Mouse (Mus musculus): ENCODE results near the gene Cfap206. TPM values are rescaled to one million over a fixed set of nuclear protein-coding genes. Genes with fewer than 3 reads are reported as not detected.

Gene Cfap206
- polyA plus RNA-seq, 1 experiment from 2014 or later = 2.3 TPM

DNA sequence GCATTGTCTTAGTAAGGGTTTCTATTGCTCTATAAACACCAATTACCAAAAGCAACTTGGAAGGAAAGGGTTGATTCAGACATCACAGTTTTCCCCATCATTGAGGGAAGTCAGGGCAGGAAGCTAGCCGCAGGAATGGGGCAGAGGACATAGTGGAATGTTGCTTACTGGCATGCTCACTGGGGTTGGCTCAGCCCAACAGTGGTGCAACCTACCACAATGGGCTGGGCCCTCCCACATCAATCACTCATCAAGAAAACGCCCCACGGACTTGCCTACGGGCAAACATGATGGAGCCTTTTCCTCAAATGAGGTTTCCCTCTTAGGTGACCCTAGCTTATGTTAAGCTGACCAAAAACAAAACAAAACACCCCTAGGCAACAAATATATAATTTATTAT, 6.8 kb downstream of the Cfap206 start:
- no peak for ATAC-seq (ENCODE audit: low read depth)
- Histone ChIP-seq H3K9me3 (ENCODE audit: control insufficient read depth, low read length) (no peaks in the 10 kb centered on the region), H3K27ac (ENCODE audit: low read depth, low read length) (no peak overlapping the region), H3K4me3 (ENCODE audit: low read depth, low read length) (no peak overlapping the region), H3K36me3 (ENCODE audit: control insufficient read depth, insufficient read depth, low read length) (no peaks in the 10 kb centered on the region), H3K27me3 (ENCODE audit: control insufficient read depth, insufficient read depth, low read length) (no peaks in the 10 kb centered on the region), H3K4me2 (ENCODE audit: low read depth, low read length) (no peak overlapping the region), H3K9ac (replicated peaks; ENCODE audit: low read depth, low read length) (no peak overlapping the region), H3K4me1 (ENCODE audit: control insufficient read depth, insufficient read depth, low read length) (no peaks in the 10 kb centered on the region)
- 77% methylated on average over 4 of the region's 4 CpGs for WGBS

DNA sequence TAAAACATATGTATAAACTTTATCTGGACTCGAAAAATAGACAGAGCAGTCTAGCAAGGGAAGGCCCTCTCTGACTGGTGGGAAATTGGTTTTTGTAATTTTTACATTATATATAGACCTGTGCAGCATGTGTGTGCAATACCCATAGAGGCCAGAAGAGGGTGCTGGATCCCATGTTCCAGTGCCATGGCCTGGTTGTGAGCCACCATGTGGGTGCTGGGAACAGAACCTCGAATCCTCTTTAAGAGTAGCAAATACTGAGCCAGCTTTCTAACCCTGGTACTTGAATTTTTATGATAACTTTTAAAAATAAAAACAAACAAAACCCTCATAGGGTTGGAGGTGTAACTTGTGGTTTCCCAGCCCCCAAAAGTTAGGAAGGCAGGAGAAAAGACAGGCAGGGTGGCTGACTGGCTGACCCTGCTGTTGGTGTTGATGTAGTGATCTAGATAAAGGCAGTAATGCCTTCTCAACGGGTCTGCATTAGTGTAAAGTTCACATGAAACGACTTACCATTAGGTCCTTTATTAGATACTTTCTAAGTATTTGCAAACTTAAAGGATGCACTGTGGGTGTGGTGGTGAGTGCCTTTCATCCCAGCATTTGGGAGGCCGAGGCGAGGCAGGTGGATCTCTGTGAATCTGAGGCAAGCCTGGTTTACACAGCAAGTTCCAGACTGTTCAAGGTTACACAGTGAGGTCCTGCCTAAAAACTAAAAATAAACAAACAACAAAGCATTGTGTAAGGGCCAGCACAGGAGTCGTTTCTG, 9.7 kb downstream of the Cfap206 start:
- no peak for ATAC-seq (ENCODE audit: low read depth)
- H3K27ac ChIP-seq (ENCODE audit: low read depth, low read length) = no peak overlapping the region
- 94% methylated on average over 7 of the region's 7 CpGs for WGBS

DNA sequence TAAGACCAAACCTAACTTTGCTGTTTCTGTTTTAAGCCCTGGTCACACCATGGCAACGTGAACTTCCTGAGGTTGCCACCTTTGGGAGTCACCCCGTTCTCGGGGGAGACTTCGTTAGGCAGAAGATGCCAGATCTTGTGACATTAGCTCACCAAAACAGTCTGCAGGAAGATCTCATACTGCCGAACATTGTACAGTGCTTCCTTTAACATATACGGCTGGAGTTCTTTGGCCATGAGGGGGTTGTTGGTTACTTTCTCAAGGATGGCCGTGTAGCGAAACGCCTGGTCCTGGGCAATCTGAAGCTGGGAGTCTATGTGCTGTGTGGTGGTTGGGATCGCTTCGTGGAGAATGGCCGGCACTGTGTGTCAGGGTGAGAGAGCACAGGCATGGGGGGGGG, 10.6 kb downstream of the Cfap206 start:
- Histone ChIP-seq H3K27me3 (ENCODE audit: control insufficient read depth, insufficient read depth, low read length) (no peaks in the 10 kb centered on the region), H3K4me3 (ENCODE audit: low read depth, low read length) (no peak overlapping the region), H3K4me2 (ENCODE audit: low read depth, low read length) (no peak overlapping the region), H3K9me3 (ENCODE audit: control insufficient read depth, low read length) (no peaks in the 10 kb centered on the region), H3K27ac (ENCODE audit: low read depth, low read length) (no peak overlapping the region), H3K4me1 (ENCODE audit: control insufficient read depth, insufficient read depth, low read length) (no peaks in the 10 kb centered on the region), H3K36me3 (ENCODE audit: control insufficient read depth, insufficient read depth, low read length) (no peaks in the 10 kb centered on the region), H3K9ac (replicated peaks; ENCODE audit: low read depth, low read length) (no peak overlapping the region)
- no peak for ATAC-seq (ENCODE audit: low read depth)
- 97% methylated on average over 12 of the region's 12 CpGs for WGBS

More for the DNA sequence above, 9.7 kb downstream of the Cfap206 start:
- Histone ChIP-seq H3K9ac (replicated peaks; ENCODE audit: low read depth, low read length) (no peak overlapping the region), H3K4me1 (ENCODE audit: control insufficient read depth, insufficient read depth, low read length) (no peaks in the 10 kb centered on the region), H3K4me3 (ENCODE audit: low read depth, low read length) (no peak overlapping the region), H3K36me3 (ENCODE audit: control insufficient read depth, insufficient read depth, low read length) (no peaks in the 10 kb centered on the region), H3K27me3 (ENCODE audit: control insufficient read depth, insufficient read depth, low read length) (no peaks in the 10 kb centered on the region), H3K4me2 (ENCODE audit: low read depth, low read length) (no peak overlapping the region), H3K9me3 (ENCODE audit: control insufficient read depth, low read length) (no peaks in the 10 kb centered on the region)

DNA sequence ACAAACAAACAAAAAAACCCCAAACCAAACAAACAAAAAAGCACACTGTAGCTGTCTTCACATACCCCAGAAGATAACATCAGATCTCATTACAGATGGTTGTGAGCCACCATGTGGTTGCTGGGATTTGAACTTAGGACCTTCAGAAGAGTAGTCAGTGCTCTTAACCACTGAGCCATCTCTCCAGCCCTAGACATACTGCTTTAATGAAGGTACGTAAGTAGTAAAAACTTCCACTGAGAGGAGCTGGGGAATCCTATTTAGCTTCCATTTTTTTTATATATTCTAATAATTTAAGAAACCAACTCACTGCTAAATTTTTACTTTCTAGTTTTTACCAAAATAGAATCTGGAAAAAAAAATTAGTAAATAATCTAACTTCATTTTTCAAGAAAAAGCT, 14.9 kb downstream of the Cfap206 start:
- Histone ChIP-seq H3K4me2 (ENCODE audit: low read depth, low read length) (no peak overlapping the region), H3K4me3 (ENCODE audit: low read depth, low read length) (no peak overlapping the region), H3K4me1 (ENCODE audit: control insufficient read depth, insufficient read depth, low read length) (no peaks in the 10 kb centered on the region), H3K27ac (ENCODE audit: low read depth, low read length) (no peak overlapping the region), H3K9me3 (ENCODE audit: control insufficient read depth, low read length) (no peaks in the 10 kb centered on the region), H3K27me3 (ENCODE audit: control insufficient read depth, insufficient read depth, low read length) (no peaks in the 10 kb centered on the region), H3K36me3 (ENCODE audit: control insufficient read depth, insufficient read depth, low read length) (no peaks in the 10 kb centered on the region), H3K9ac (replicated peaks; ENCODE audit: low read depth, low read length) (no peak overlapping the region)
- ATAC-seq (ENCODE audit: low read depth) = no peak
- WGBS = 100% methylated on average over 1 of the region's 1 CpGs

DNA sequence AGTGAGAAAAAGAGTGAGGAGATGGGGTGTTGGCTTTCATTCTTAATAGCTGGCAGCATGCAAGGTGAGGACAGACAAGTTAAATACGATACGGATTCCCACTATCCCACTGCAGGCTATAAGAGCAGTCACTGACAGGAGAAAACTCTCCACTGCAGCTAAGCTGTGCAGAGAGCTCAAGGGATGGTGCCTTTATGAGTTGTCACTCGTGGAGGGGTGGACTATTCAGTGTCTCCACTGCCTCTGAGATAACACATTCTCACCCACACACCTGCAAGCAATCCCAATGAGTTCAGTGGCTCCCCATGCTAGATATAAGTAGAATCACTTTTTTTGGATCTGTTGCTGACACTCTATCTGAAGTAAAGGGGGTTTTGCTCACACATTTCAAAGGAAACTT, 21.9 kb downstream of the Cfap206 start:
- H3K9me3 ChIP-seq (ENCODE audit: control insufficient read depth, low read length) = no peaks in the 10 kb centered on the region
- no peak overlapping the region for H3K9ac ChIP-seq (replicated peaks; ENCODE audit: low read depth, low read length)
- H3K4me2 ChIP-seq (ENCODE audit: low read depth, low read length) = no peak overlapping the region
- no peak for ATAC-seq (ENCODE audit: low read depth)
- H3K27ac ChIP-seq (ENCODE audit: low read depth, low read length) = no peak overlapping the region
- 84% methylated on average over 3 of the region's 3 CpGs for WGBS
- H3K36me3 ChIP-seq (ENCODE audit: control insufficient read depth, insufficient read depth, low read length) = no peaks in the 10 kb centered on the region
- no peaks in the 10 kb centered on the region for H3K4me1 ChIP-seq (ENCODE audit: control insufficient read depth, insufficient read depth, low read length)
- no peak overlapping the region for H3K4me3 ChIP-seq (ENCODE audit: low read depth, low read length)
- H3K27me3 ChIP-seq (ENCODE audit: control insufficient read depth, insufficient read depth, low read length) = no peaks in the 10 kb centered on the region

DNA sequence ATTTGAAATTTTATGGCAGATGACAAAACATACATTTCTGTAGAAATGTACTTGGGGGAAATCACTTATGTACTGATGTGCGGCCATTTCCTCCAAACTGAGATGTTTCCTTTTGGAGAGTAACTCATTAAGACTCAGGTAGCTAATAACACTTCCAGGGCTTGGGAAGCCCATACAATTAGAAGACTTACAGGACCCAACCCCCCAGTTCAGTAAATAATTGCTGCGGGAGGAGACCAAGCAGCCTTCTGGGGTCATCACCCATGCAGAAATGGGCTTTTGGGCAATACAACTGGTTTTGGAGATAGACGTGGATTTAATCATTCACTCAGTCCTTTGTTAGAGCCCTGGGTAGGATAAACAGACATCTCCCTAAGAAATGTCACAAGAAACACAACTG, 22.8 kb downstream of the Cfap206 start:
- Histone ChIP-seq H3K4me2 (ENCODE audit: low read depth, low read length) (no peak overlapping the region), H3K27me3 (ENCODE audit: control insufficient read depth, insufficient read depth, low read length) (no peaks in the 10 kb centered on the region), H3K4me3 (ENCODE audit: low read depth, low read length) (no peak overlapping the region), H3K36me3 (ENCODE audit: control insufficient read depth, insufficient read depth, low read length) (no peaks in the 10 kb centered on the region), H3K9ac (replicated peaks; ENCODE audit: low read depth, low read length) (no peak overlapping the region), H3K9me3 (ENCODE audit: control insufficient read depth, low read length) (no peaks in the 10 kb centered on the region), H3K4me1 (ENCODE audit: control insufficient read depth, insufficient read depth, low read length) (no peaks in the 10 kb centered on the region), H3K27ac (ENCODE audit: low read depth, low read length) (no peak overlapping the region)
- WGBS = 70% methylated on average over 3 of the region's 3 CpGs
- no peak for ATAC-seq (ENCODE audit: low read depth)

DNA sequence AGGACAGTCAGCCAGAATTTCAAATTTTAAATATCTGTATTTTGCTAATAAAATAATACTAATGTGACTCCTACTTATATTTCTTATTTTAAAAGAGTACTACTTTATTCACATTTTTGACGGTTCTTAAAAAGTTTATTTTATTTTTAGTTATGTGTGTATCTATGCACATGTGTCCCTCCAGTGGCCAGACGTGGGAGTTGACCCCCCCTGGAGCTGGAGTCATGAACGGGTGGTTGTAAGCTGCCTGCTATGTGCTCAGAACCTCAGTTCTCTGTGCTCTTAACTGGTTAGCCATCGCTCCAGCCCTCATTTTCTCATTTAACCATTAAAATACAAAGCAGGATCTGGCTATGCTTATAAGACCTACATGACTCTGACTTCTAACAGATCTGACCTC, 27.0 kb downstream of the Cfap206 start:
- Histone ChIP-seq H3K27ac (ENCODE audit: low read depth, low read length) (no peak overlapping the region), H3K9ac (replicated peaks; ENCODE audit: low read depth, low read length) (no peak overlapping the region), H3K9me3 (ENCODE audit: control insufficient read depth, low read length) (no peaks in the 10 kb centered on the region), H3K36me3 (ENCODE audit: control insufficient read depth, insufficient read depth, low read length) (no peaks in the 10 kb centered on the region), H3K27me3 (ENCODE audit: control insufficient read depth, insufficient read depth, low read length) (no peaks in the 10 kb centered on the region), H3K4me1 (ENCODE audit: control insufficient read depth, insufficient read depth, low read length) (no peaks in the 10 kb centered on the region), H3K4me2 (ENCODE audit: low read depth, low read length) (no peak overlapping the region), H3K4me3 (ENCODE audit: low read depth, low read length) (no peak overlapping the region)
- 75% methylated on average over 4 of the region's 4 CpGs for WGBS
- ATAC-seq (ENCODE audit: low read depth) = no peak

DNA sequence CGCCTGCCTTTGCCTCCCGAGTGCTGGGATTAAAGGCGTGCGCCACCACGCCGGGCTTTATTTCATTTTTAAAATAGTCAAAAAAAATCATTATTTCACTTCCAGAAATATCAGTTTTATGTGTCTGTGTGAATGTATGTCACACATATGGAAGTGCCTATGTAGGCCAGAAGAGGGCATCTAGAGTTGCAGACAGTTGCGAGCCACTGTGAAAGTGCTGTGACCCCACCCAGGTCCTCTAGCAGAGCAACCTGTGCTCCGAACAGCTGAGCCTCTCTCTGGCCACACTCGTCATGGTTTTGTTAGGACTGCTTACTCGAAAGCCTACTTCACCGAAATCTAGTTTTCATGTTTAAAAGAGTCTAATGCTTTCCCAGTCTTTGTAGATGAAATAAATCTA, 27.8 kb downstream of the Cfap206 start:
- Histone ChIP-seq H3K27ac (ENCODE audit: low read depth, low read length) (no peak overlapping the region), H3K27me3 (ENCODE audit: control insufficient read depth, insufficient read depth, low read length) (no peaks in the 10 kb centered on the region), H3K9ac (replicated peaks; ENCODE audit: low read depth, low read length) (no peak overlapping the region), H3K4me2 (ENCODE audit: low read depth, low read length) (no peak overlapping the region), H3K4me3 (ENCODE audit: low read depth, low read length) (no peak overlapping the region), H3K36me3 (ENCODE audit: control insufficient read depth, insufficient read depth, low read length) (no peaks in the 10 kb centered on the region), H3K9me3 (ENCODE audit: control insufficient read depth, low read length) (no peaks in the 10 kb centered on the region), H3K4me1 (ENCODE audit: control insufficient read depth, insufficient read depth, low read length) (no peaks in the 10 kb centered on the region)
- WGBS = 98% methylated on average over 11 of the region's 11 CpGs
- ATAC-seq (ENCODE audit: low read depth) = no peak

DNA sequence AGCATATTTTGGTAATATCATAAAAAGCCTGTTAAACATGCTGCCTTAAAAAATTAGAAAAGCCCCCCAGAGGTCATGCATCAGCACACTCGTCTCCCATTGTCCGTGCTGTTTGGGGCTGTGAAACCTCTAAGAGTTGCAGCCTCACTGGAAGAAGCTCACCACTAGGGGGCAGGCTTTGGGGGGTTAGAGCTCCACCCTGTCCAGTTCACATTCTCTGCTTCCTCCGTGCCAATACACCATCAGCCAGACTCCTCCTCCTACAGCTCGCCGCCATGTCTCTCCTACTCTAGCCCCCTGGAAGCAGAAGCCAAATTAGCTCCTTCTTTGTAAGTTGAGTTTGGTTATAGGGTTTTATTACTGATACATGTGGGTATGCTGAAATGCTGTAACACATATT, 28.5 kb downstream of the Cfap206 start:
- no peak overlapping the region for H3K4me3 ChIP-seq (ENCODE audit: low read depth, low read length)
- peak; percentile 68; the same call in 1 of the 2 replicates for ATAC-seq (ENCODE audit: low read depth)
- no peaks in the 10 kb centered on the region for H3K9me3 ChIP-seq (ENCODE audit: control insufficient read depth, low read length)
- H3K4me1 ChIP-seq (ENCODE audit: control insufficient read depth, insufficient read depth, low read length) = no peaks in the 10 kb centered on the region
- H3K9ac ChIP-seq (replicated peaks; ENCODE audit: low read depth, low read length) = no peak overlapping the region
- no peak overlapping the region for H3K4me2 ChIP-seq (ENCODE audit: low read depth, low read length)
- H3K27me3 ChIP-seq (ENCODE audit: control insufficient read depth, insufficient read depth, low read length) = no peaks in the 10 kb centered on the region
- WGBS = 46% methylated on average over 5 of the region's 5 CpGs
- H3K27ac ChIP-seq (ENCODE audit: low read depth, low read length) = no peak overlapping the region
- H3K36me3 ChIP-seq (ENCODE audit: control insufficient read depth, insufficient read depth, low read length) = no peaks in the 10 kb centered on the region

Measured in neural tube, embryonic 14.5 days (tissue).